Mouse (Mus musculus): Measurements from ENCODE around the gene Scube3. TPM values are rescaled to one million over a fixed set of nuclear protein-coding genes. Genes with fewer than 3 reads are reported as not detected.

Scube3 gene
- polyA plus RNA-seq, 1 experiment from 2014 or later, result 4.7 TPM

- H3K27ac ChIP-seq (ENCODE audit: low read length), result no peak overlapping the region
- H3K36me3 ChIP-seq (ENCODE audit: control insufficient read depth, insufficient read depth), result no peaks in the 10 kb centered on the region
- no peak overlapping the region for H3K9ac ChIP-seq (replicated peaks; ENCODE audit: low read depth, low read length)
- no peak overlapping the region for H3K4me2 ChIP-seq (ENCODE audit: low read length)
- no peaks in the 10 kb centered on the region for H3K4me1 ChIP-seq (replicated peaks; ENCODE audit: control insufficient read depth, insufficient read depth, low read length)
- 73% methylated on average over 8 of the region's 8 CpGs for WGBS
- ATAC-seq, result no peak
- H3K27me3 ChIP-seq (replicated peaks; ENCODE audit: control insufficient read depth, insufficient read depth, low read length), result no peaks in the 10 kb centered on the region
- H3K9me3 ChIP-seq (ENCODE audit: control insufficient read depth, low read length), result no peaks in the 10 kb centered on the region
- no peak overlapping the region for H3K4me3 ChIP-seq (replicated peaks; ENCODE audit: low read length)
Observed at GRCm38 (mm10) chr17:28124368-28124767, 17.6 kb upstream of the Scube3 start.

- Histone ChIP-seq H3K4me1 (replicated peaks; ENCODE audit: control insufficient read depth, insufficient read depth, low read length) (peaks cover 3% of the 10 kb centered on the region; the same call in 1 of the 2 replicates), H3K9ac (replicated peaks; ENCODE audit: low read depth, low read length) (no peak overlapping the region), H3K4me2 (ENCODE audit: low read length) (no peak overlapping the region), H3K27me3 (replicated peaks; ENCODE audit: control insufficient read depth, insufficient read depth, low read length) (no peaks in the 10 kb centered on the region), H3K36me3 (ENCODE audit: control insufficient read depth, insufficient read depth) (no peaks in the 10 kb centered on the region), H3K4me3 (replicated peaks; ENCODE audit: low read length) (no peak overlapping the region), H3K9me3 (ENCODE audit: control insufficient read depth, low read length) (no peaks in the 10 kb centered on the region), H3K27ac (ENCODE audit: low read length) (no peak overlapping the region)
- no peak for ATAC-seq
- WGBS, result 88% methylated on average over 5 of the region's 5 CpGs
Observed at GRCm38 (mm10) chr17:28129796-28130195, 12.1 kb upstream of the Scube3 start.

- Histone ChIP-seq H3K4me2 (ENCODE audit: low read length) (no peak overlapping the region), H3K9ac (replicated peaks; ENCODE audit: low read depth, low read length) (no peak overlapping the region), H3K27ac (ENCODE audit: low read length) (no peak overlapping the region), H3K4me3 (replicated peaks; ENCODE audit: low read length) (no peak overlapping the region), H3K27me3 (replicated peaks; ENCODE audit: control insufficient read depth, insufficient read depth, low read length) (no peaks in the 10 kb centered on the region), H3K36me3 (ENCODE audit: control insufficient read depth, insufficient read depth) (no peaks in the 10 kb centered on the region), H3K9me3 (ENCODE audit: control insufficient read depth, low read length) (no peaks in the 10 kb centered on the region), H3K4me1 (replicated peaks; ENCODE audit: control insufficient read depth, insufficient read depth, low read length) (peaks cover 3% of the 10 kb centered on the region; the same call in 1 of the 2 replicates)
- 77% methylated on average over 5 of the region's 5 CpGs for WGBS
- no peak for ATAC-seq
Observed at GRCm38 (mm10) chr17:28130391-28131125, 11.4 kb upstream of the Scube3 start.

GRCm38 (mm10) chr17:28131156-28131555 is 10.8 kb upstream of the Scube3 start:
- Histone ChIP-seq H3K4me3 (replicated peaks; ENCODE audit: low read length) (no peak overlapping the region), H3K36me3 (ENCODE audit: control insufficient read depth, insufficient read depth) (no peaks in the 10 kb centered on the region), H3K4me1 (replicated peaks; ENCODE audit: control insufficient read depth, insufficient read depth, low read length) (peaks cover 4% of the 10 kb centered on the region), H3K27ac (ENCODE audit: low read length) (no peak overlapping the region), H3K9ac (replicated peaks; ENCODE audit: low read depth, low read length) (no peak overlapping the region), H3K27me3 (replicated peaks; ENCODE audit: control insufficient read depth, insufficient read depth, low read length) (no peaks in the 10 kb centered on the region), H3K4me2 (ENCODE audit: low read length) (no peak overlapping the region), H3K9me3 (ENCODE audit: control insufficient read depth, low read length) (no peaks in the 10 kb centered on the region)
- ATAC-seq, result no peak

GRCm38 (mm10) chr17:28133193-28133592 is 8.7 kb upstream of the Scube3 start:
- Histone ChIP-seq H3K4me3 (replicated peaks; ENCODE audit: low read length) (no peak overlapping the region), H3K9me3 (ENCODE audit: control insufficient read depth, low read length) (no peaks in the 10 kb centered on the region), H3K9ac (replicated peaks; ENCODE audit: low read depth, low read length) (no peak overlapping the region), H3K27me3 (replicated peaks; ENCODE audit: control insufficient read depth, insufficient read depth, low read length) (no peaks in the 10 kb centered on the region), H3K36me3 (ENCODE audit: control insufficient read depth, insufficient read depth) (no peaks in the 10 kb centered on the region), H3K27ac (ENCODE audit: low read length) (no peak overlapping the region), H3K4me1 (replicated peaks; ENCODE audit: control insufficient read depth, insufficient read depth, low read length) (peaks cover 6% of the 10 kb centered on the region), H3K4me2 (ENCODE audit: low read length) (peak overlapping the region; percentile 23; the same call in 1 of the 2 replicates)
- WGBS, result 6% methylated on average over 14 of the region's 14 CpGs
- ATAC-seq, result peak; percentile 28; the same call in 1 of the 2 replicates

- no peak overlapping the region for H3K4me3 ChIP-seq (replicated peaks; ENCODE audit: low read length)
- H3K27me3 ChIP-seq (replicated peaks; ENCODE audit: control insufficient read depth, insufficient read depth, low read length), result no peaks in the 10 kb centered on the region
- H3K36me3 ChIP-seq (ENCODE audit: control insufficient read depth, insufficient read depth), result no peaks in the 10 kb centered on the region
- no peak for ATAC-seq
- H3K4me1 ChIP-seq (replicated peaks; ENCODE audit: control insufficient read depth, insufficient read depth, low read length), result peaks cover 8% of the 10 kb centered on the region
- H3K27ac ChIP-seq (ENCODE audit: low read length), result no peak overlapping the region
- H3K9me3 ChIP-seq (ENCODE audit: control insufficient read depth, low read length), result no peaks in the 10 kb centered on the region
- no peak overlapping the region for H3K9ac ChIP-seq (replicated peaks; ENCODE audit: low read depth, low read length)
- WGBS, result 78% methylated on average over 3 of the region's 3 CpGs
- no peak overlapping the region for H3K4me2 ChIP-seq (ENCODE audit: low read length)
Observed at GRCm38 (mm10) chr17:28135496-28135895, 6.4 kb upstream of the Scube3 start.

GRCm38 (mm10) chr17:28136266-28136665 is 5.7 kb upstream of the Scube3 start:
- no peak overlapping the region for H3K4me2 ChIP-seq (ENCODE audit: low read length)
- H3K27me3 ChIP-seq (replicated peaks; ENCODE audit: control insufficient read depth, insufficient read depth, low read length), result no peaks in the 10 kb centered on the region
- peaks cover 15% of the 10 kb centered on the region for H3K4me1 ChIP-seq (replicated peaks; ENCODE audit: control insufficient read depth, insufficient read depth, low read length)
- 44% methylated on average over 5 of the region's 5 CpGs for WGBS
- no peak overlapping the region for H3K4me3 ChIP-seq (replicated peaks; ENCODE audit: low read length)
- H3K36me3 ChIP-seq (ENCODE audit: control insufficient read depth, insufficient read depth), result no peaks in the 10 kb centered on the region
- H3K9me3 ChIP-seq (ENCODE audit: control insufficient read depth, low read length), result no peaks in the 10 kb centered on the region
- H3K27ac ChIP-seq (ENCODE audit: low read length), result no peak overlapping the region
- no peak overlapping the region for H3K9ac ChIP-seq (replicated peaks; ENCODE audit: low read depth, low read length)
- no peak for ATAC-seq

- ATAC-seq, result no peak
Observed at GRCm38 (mm10) chr17:28138013-28138412, 3.9 kb upstream of the Scube3 start.

GRCm38 (mm10) chr17:28138685-28139084 is 3.3 kb upstream of the Scube3 start:
- ATAC-seq, result no peak
- no peaks in the 10 kb centered on the region for H3K36me3 ChIP-seq (ENCODE audit: control insufficient read depth, insufficient read depth)
- whole genome bisulfite sequencing, result 79% methylated on average over 9 of the region's 9 CpGs

More at GRCm38 (mm10) chr17:28138013-28138412, 3.9 kb upstream of the Scube3 start:
- Histone ChIP-seq H3K27me3 (replicated peaks; ENCODE audit: control insufficient read depth, insufficient read depth, low read length) (no peaks in the 10 kb centered on the region), H3K4me2 (ENCODE audit: low read length) (no peak overlapping the region), H3K9me3 (ENCODE audit: control insufficient read depth, low read length) (no peaks in the 10 kb centered on the region), H3K4me1 (replicated peaks; ENCODE audit: control insufficient read depth, insufficient read depth, low read length) (peaks cover 19% of the 10 kb centered on the region), H3K9ac (replicated peaks; ENCODE audit: low read depth, low read length) (no peak overlapping the region), H3K36me3 (ENCODE audit: control insufficient read depth, insufficient read depth) (no peaks in the 10 kb centered on the region), H3K27ac (ENCODE audit: low read length) (no peak overlapping the region), H3K4me3 (replicated peaks; ENCODE audit: low read length) (no peak overlapping the region)
- 92% methylated on average over 8 of the region's 8 CpGs for WGBS

More at GRCm38 (mm10) chr17:28138685-28139084, 3.3 kb upstream of the Scube3 start:
- peaks cover 2% of the 10 kb centered on the region; the same call in 1 of the 2 replicates for H3K27me3 ChIP-seq (replicated peaks; ENCODE audit: control insufficient read depth, insufficient read depth, low read length)
- no peak overlapping the region for H3K4me3 ChIP-seq (replicated peaks; ENCODE audit: low read length)
- no peak overlapping the region for H3K9ac ChIP-seq (replicated peaks; ENCODE audit: low read depth, low read length)
- H3K27ac ChIP-seq (ENCODE audit: low read length), result no peak overlapping the region
- no peaks in the 10 kb centered on the region for H3K9me3 ChIP-seq (ENCODE audit: control insufficient read depth, low read length)
- no peak overlapping the region for H3K4me2 ChIP-seq (ENCODE audit: low read length)
- peaks cover 23% of the 10 kb centered on the region for H3K4me1 ChIP-seq (replicated peaks; ENCODE audit: control insufficient read depth, insufficient read depth, low read length)

Data from forebrain, embryonic 16.5 days (tissue).